Mouse (Mus musculus) left cerebral cortex, adult 2 months (tissue): ENCODE measurements around the gene Itga3. TPM values are rescaled to one million over a fixed set of nuclear protein-coding genes. Genes with fewer than 3 reads are reported as not detected.

Experiments used
- DNase-seq, 2 experiments: peaks; one replicate each; pipeline ENCODE4 v3.0.0; 2021 to 2022; ENCODE audit warnings: low spot score in 2 of 2, mixed read lengths in 1 of 2; ENCODE audit errors: extremely low spot score in 1 of 2
- H3K27ac ChIP-seq: fragments of 200-600 bp; 2 replicates; pipeline ENCODE4 v1.8.1; 2022
- H3K4me3 ChIP-seq: fragments of 200-600 bp; 2 replicates; pipeline ENCODE4 v1.8.1; 2022
- CTCF ChIP-seq: fragments of 200-600 bp; IDR thresholded peaks from 2 replicates; pipeline ENCODE4 v1.8.1; 2022; ENCODE audit warnings: antibody characterized with exemption, mild to moderate bottlenecking, moderate library complexity
- intact Hi-C: fragments of 180-260 bp; cut with DNase I; formaldehyde crosslinking; loops from one replicate; pipeline ENCODE4 v1.15.1; 2025
- total RNA-seq, 2 experiments: library from RNA; stranded (reverse); gene quantifications; 2 replicates each; pipeline ENCODE4 v1.2.3; 2021

The Itga3 gene
- total RNA-seq, 2 experiments from 2014 or later, result 17.4 to 17.8 TPM

GRCm38 (mm10) chr11:95093077-95093476 lies 16.5 kb upstream of the Itga3 start:
- no peak overlapping the region for H3K27ac ChIP-seq
- H3K4me3 ChIP-seq, result no peak overlapping the region
- intact Hi-C loops, result no loop called here
- no peak for DNase-seq
- TF ChIP-seq CTCF, result no peak

GRCm38 (mm10) chr11:95088857-95089779 lies 12.5 kb upstream of the Itga3 start:
- Histone ChIP-seq H3K4me3 (no peak overlapping the region), H3K27ac (no peak overlapping the region)
- intact Hi-C loops, result no loop called here
- TF ChIP-seq CTCF, result no peak
- no peak for DNase-seq

GRCm38 (mm10) chr11:95088286-95088685 lies 11.7 kb upstream of the Itga3 start:
- no peak for TF ChIP-seq CTCF
- no peak for DNase-seq
- Histone ChIP-seq H3K27ac (no peak overlapping the region), H3K4me3 (no peak overlapping the region)
- intact Hi-C loops, result no loop called here

- DNase-seq, result no peak
- intact Hi-C loops, result no loop called here
- no peak for TF ChIP-seq CTCF
- Histone ChIP-seq H3K27ac (no peak overlapping the region), H3K4me3 (no peak overlapping the region)
Measured at GRCm38 (mm10) chr11:95087301-95088228, 11.0 kb upstream of the Itga3 start.

GRCm38 (mm10) chr11:95086229-95086628 lies 9.6 kb upstream of the Itga3 start:
- no peak for TF ChIP-seq CTCF
- no peak for DNase-seq
- intact Hi-C loops, result no loop called here
- Histone ChIP-seq H3K4me3 (no peak overlapping the region), H3K27ac (no peak overlapping the region)

- DNase-seq, result no peak
- no peak overlapping the region for H3K27ac ChIP-seq
- H3K4me3 ChIP-seq, result no peak overlapping the region
- intact Hi-C loops, result no loop called here
- no peak for TF ChIP-seq CTCF
Measured at GRCm38 (mm10) chr11:95085710-95086109, 9.1 kb upstream of the Itga3 start.

- DNase-seq, result no peak
- intact Hi-C loops, result no loop called here
- Histone ChIP-seq H3K4me3 (no peak overlapping the region), H3K27ac (no peak overlapping the region)
- no peak for TF ChIP-seq CTCF
Measured at GRCm38 (mm10) chr11:95084811-95085382, 8.3 kb upstream of the Itga3 start.

GRCm38 (mm10) chr11:95084175-95084574 lies 7.6 kb upstream of the Itga3 start:
- H3K4me3 ChIP-seq, result no peak overlapping the region
- H3K27ac ChIP-seq, result no peak overlapping the region
- intact Hi-C loops, result no loop called here
- TF ChIP-seq CTCF, result no peak
- DNase-seq, result no peak

- DNase-seq, result no peak
- Histone ChIP-seq H3K4me3 (no peak overlapping the region), H3K27ac (no peak overlapping the region)
- intact Hi-C loops, result no loop called here
- TF ChIP-seq CTCF, result no peak
Measured at GRCm38 (mm10) chr11:95082896-95083295, 6.3 kb upstream of the Itga3 start.

GRCm38 (mm10) chr11:95080783-95081182 lies 4.2 kb upstream of the Itga3 start:
- intact Hi-C loops, result no loop called here
- no peak for DNase-seq
- H3K27ac ChIP-seq, result no peak overlapping the region
- H3K4me3 ChIP-seq, result no peak overlapping the region
- no peak for TF ChIP-seq CTCF

- no peak for DNase-seq
- no peak overlapping the region for H3K27ac ChIP-seq
- intact Hi-C loops, result no loop called here
- TF ChIP-seq CTCF, result no peak
- H3K4me3 ChIP-seq, result no peak overlapping the region
Measured at GRCm38 (mm10) chr11:95079256-95079875, 2.8 kb upstream of the Itga3 start.

- H3K27ac ChIP-seq, result no peak overlapping the region
- no peak overlapping the region for H3K4me3 ChIP-seq
- DNase-seq, result no peak
- no peak for TF ChIP-seq CTCF
- intact Hi-C loops, result no loop called here
Measured at GRCm38 (mm10) chr11:95077956-95078355, 1.4 kb upstream of the Itga3 start.
